8 mouse cellular contexts compared by ENCODE assay signal in the genomic region with DNA sequence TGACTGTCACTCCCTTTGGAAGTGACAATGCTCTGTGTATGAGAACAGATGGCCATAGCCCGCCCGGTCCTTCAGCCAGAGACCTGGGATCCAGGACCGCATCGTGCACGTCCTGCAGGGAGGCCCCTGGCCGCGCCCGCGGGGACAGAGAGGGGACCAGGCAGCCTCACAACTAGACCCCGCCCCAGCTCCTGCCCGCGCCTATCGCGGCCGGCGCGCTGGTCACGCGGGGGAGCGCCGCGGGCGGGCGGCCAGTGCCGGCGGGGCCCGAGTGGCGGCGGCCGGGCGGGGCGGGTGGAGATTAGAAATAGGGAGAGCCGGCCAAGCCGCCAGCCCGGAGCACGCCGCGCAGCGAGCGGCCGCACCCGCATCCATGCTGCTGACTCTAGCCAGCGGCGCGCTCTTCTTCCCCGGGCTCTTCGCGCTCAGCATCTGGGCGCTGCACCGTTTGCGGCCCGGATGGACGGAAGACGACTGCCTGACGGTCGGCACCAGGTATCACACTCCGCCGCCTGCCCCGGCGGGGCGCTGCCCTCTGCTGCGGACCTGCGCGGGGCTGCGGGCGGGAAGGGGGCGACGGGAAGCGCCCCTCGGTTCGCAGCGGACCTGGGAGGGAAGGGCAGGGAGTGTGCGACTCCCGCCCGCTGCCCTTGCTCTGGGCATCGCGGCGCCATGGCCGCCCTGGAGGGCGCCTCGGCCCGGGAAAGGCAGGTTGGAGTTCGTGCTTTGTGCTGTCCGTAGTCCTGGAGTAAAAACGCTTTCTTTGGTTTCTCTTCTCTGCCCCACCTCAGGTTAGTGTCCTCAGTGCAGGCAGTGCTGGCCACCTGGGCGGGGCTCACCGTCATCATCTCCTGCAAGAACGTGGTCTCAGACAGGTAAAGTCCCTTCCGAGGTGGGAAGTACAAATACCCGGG. TPM values are rescaled to one million over a fixed set of nuclear protein-coding genes. Genes with fewer than 3 reads are reported as not detected.
DNase-seq lines count a peak whose midpoint lies in the region; ATAC-seq and TF ChIP-seq lines count a peak whose summit lies in the region.

No protein-coding gene starts in this region.

- H3K79me2 ChIP-seq in myocyte (ENCODE audit: control insufficient read depth, insufficient read depth), result no peaks in the 10 kb centered on the region

- DNase-seq in CD4-positive helper T cell, adult 2 months (ENCODE audit: low read depth, low spot score), result peak; percentile 58
- DNase-seq in forebrain, embryonic 10.5 days (ENCODE audit: extremely low spot score, low spot score), result peak; percentile 79
- DNase-seq in kidney, postnatal 10 days, result peak; percentile 92
- DNase-seq in spleen, postnatal 36 days (ENCODE audit: low spot score in 2 of 2), result peak; percentile 69 to 73

- ATAC-seq in heart, embryonic 14.5 days (ENCODE audit: insufficient number of reproducible peaks, insufficient read depth, low FRiP score, low read depth), result peak; percentile 99
- peak; percentile 96 for ATAC-seq in liver, embryonic 12.5 days

- H3K27me3 ChIP-seq in forebrain, embryonic 10.5 days (ENCODE audit: poor library complexity, severe bottlenecking), result peaks cover 22% of the 10 kb centered on the region
- peaks cover 4% of the 10 kb centered on the region; the same call in 1 of the 2 replicates for H3K27me3 ChIP-seq in heart, embryonic 14.5 days (ENCODE audit: control insufficient read depth, insufficient read depth, low read length)
- peaks cover 45% of the 10 kb centered on the region for H3K27me3 ChIP-seq in liver, embryonic 12.5 days (replicated peaks)
- H3K27me3 ChIP-seq in myocyte (ENCODE audit: control insufficient read depth, insufficient read depth, insufficient read length), result no peaks in the 10 kb centered on the region

- peak overlapping the region; percentile 95 for H3K4me2 ChIP-seq in heart, embryonic 14.5 days (ENCODE audit: low read length)
- H3K4me2 ChIP-seq in liver, embryonic 12.5 days, result peak overlapping the region; percentile 97
- peak overlapping the region; percentile 95 for H3K4me2 ChIP-seq in myocyte (ENCODE audit: low read depth)

- H3K9me3 ChIP-seq in forebrain, embryonic 10.5 days, result no peaks in the 10 kb centered on the region
- no peaks in the 10 kb centered on the region for H3K9me3 ChIP-seq in heart, embryonic 14.5 days (ENCODE audit: control insufficient read depth, low read length)
- H3K9me3 ChIP-seq in liver, embryonic 12.5 days (replicated peaks), result no peaks in the 10 kb centered on the region

- peak overlapping the region; percentile 85 for H3K4me3 ChIP-seq in brown adipose tissue, adult 24 weeks (ENCODE audit: insufficient read depth, low read depth, low read length)
- H3K4me3 ChIP-seq in forebrain, embryonic 10.5 days, result peak overlapping the region; percentile 93
- peak overlapping the region; percentile 79 to 90 for H3K4me3 ChIP-seq in heart, embryonic 14.5 days (ENCODE audit: control insufficient read depth in 1 of 2, insufficient read depth in 1 of 2, low read depth in 1 of 2, low read length in 2 of 2)
- H3K4me3 ChIP-seq in liver, embryonic 12.5 days, result peak overlapping the region; percentile 67
- H3K4me3 ChIP-seq in myocyte, result peak overlapping the region; percentile 32

- WGBS in forebrain, embryonic 10.5 days, result under 1% methylated on average over 85 of the region's 90 CpGs
- WGBS in heart, embryonic 14.5 days, result under 1% methylated on average over 88 of the region's 90 CpGs
- WGBS in liver, embryonic 12.5 days (ENCODE audit: insufficient replicate concordance), result under 1% methylated on average over 89 of the region's 90 CpGs

- no peaks in the 10 kb centered on the region for H3K4me1 ChIP-seq in brown adipose tissue, adult 24 weeks (ENCODE audit: control insufficient read depth, insufficient read depth, insufficient read length, low read length)
- H3K4me1 ChIP-seq in forebrain, embryonic 10.5 days, result peaks cover 29% of the 10 kb centered on the region
- H3K4me1 ChIP-seq in heart, embryonic 14.5 days (ENCODE audit: control insufficient read depth in 2 of 2, insufficient read depth in 2 of 2, low read length in 2 of 2), result peaks cover 3 to 6% of the 10 kb centered on the region in 2 experiments; a peak in 2 of 4 replicates
- H3K4me1 ChIP-seq in liver, embryonic 12.5 days, result peaks cover 22% of the 10 kb centered on the region

- peak overlapping the region; percentile 85 for H3K9ac ChIP-seq in heart, embryonic 14.5 days (ENCODE audit: low read length)
- peak overlapping the region; percentile 78 for H3K9ac ChIP-seq in liver, embryonic 12.5 days

- H3K36me3 ChIP-seq in forebrain, embryonic 10.5 days (replicated peaks), result peaks cover 22% of the 10 kb centered on the region
- peaks cover 29% of the 10 kb centered on the region for H3K36me3 ChIP-seq in heart, embryonic 14.5 days (ENCODE audit: control insufficient read depth, insufficient read depth, low read length)
- H3K36me3 ChIP-seq in liver, embryonic 12.5 days, result peaks cover 4% of the 10 kb centered on the region; the same call in 1 of the 2 replicates
- peaks cover 6% of the 10 kb centered on the region for H3K36me3 ChIP-seq in myocyte (ENCODE audit: control insufficient read depth, insufficient read depth)

- H3ac ChIP-seq in myocyte (ENCODE audit: control insufficient read depth, insufficient read length), result peak overlapping the region; percentile 36

- TF ChIP-seq POLR2A in myocyte (IDR thresholded peaks at IDR 0.05; ENCODE audit: insufficient read length, low read depth), result peak; percentile 90

- H3K27ac ChIP-seq in brown adipose tissue, adult 24 weeks (replicated peaks; ENCODE audit: low read depth, low read length), result 0 out of 2 replicates have a peak overlapping the region, but pooled peaks have one; percentile 19
- peak overlapping the region; percentile 93 for H3K27ac ChIP-seq in forebrain, embryonic 10.5 days
- H3K27ac ChIP-seq in heart, embryonic 14.5 days (replicated peaks in 1 of 2; ENCODE audit: control insufficient read depth in 1 of 2, insufficient read depth in 1 of 2, low read depth in 2 of 2, low read length in 2 of 2), result peak overlapping the region; percentile 43 to 64; a peak in 2 of 4 replicates
- peak overlapping the region; percentile 4; the same call in 1 of the 2 replicates for H3K27ac ChIP-seq in liver, embryonic 12.5 days

TF ChIP-seq in myocyte, 11 proteins besides CTCF, POLR2A, EP300 and RAD21:
- TF ChIP-seq MYOG (IDR thresholded peaks at IDR 0.05; ENCODE audit: control insufficient read depth in 1 of 3, insufficient read depth in 1 of 3, insufficient read length in 2 of 3, low read depth in 2 of 3) (peak in 1 of 3 experiments; percentile 3), USF1 (IDR thresholded peaks at IDR 0.05; ENCODE audit: low read depth) (peak; percentile 58), POLR2AphosphoS2 (IDR thresholded peaks at IDR 0.05; ENCODE audit: insufficient read length, low read depth) (peak; percentile 80), MYOD1 (IDR thresholded peaks at IDR 0.05; ENCODE audit: control insufficient read depth in 1 of 3, insufficient read length in 2 of 3, low read depth in 2 of 3) (no peak)

RNA-seq across cellular contexts. Expression of a gene that starts 15.4 kb away (rescaled TPM):
- polyA plus RNA-seq in brown adipose tissue, adult 24 weeks (2012; ENCODE audit: insufficient read depth, insufficient read length, missing spikeins), result not detected in 2 replicates
- 0.53 TPM in 1 of 2 replicates, not detected in the other for polyA plus RNA-seq in forebrain, embryonic 10.5 days (2016; fragmentation: Nextera tagmentation; extraction: Ambion mirVana)
- polyA plus RNA-seq in heart, embryonic 14.5 days (2014; fragmentation: Nextera tagmentation; extraction: Ambion mirVana), result 1.0 and 2.1 TPM in 2 replicates
- 0.25 and 0.52 TPM in 2 replicates for polyA plus RNA-seq in liver, embryonic 12.5 days (2016; fragmentation: Nextera tagmentation; extraction: Ambion mirVana)
- 0.86 TPM for polyA plus RNA-seq in myocyte (2012; fragmentation: generic; extraction: Trizol)

RNA-seq across cellular contexts. Expression of a gene that starts 15.4 kb away (rescaled TPM):
- polyA plus RNA-seq in brown adipose tissue, adult 24 weeks (2012; ENCODE audit: insufficient read depth, insufficient read length, missing spikeins), result not detected in 2 replicates
- polyA plus RNA-seq in forebrain, embryonic 10.5 days (2016; fragmentation: Nextera tagmentation; extraction: Ambion mirVana), result 65.6 and 68.5 TPM in 2 replicates
- 18.8 and 23.0 TPM in 2 replicates for polyA plus RNA-seq in heart, embryonic 14.5 days (2014; fragmentation: Nextera tagmentation; extraction: Ambion mirVana)
- 32.3 and 33.0 TPM in 2 replicates for polyA plus RNA-seq in liver, embryonic 12.5 days (2016; fragmentation: Nextera tagmentation; extraction: Ambion mirVana)
- polyA plus RNA-seq in myocyte (2012; fragmentation: generic; extraction: Trizol), result 10.7 TPM

RNA-seq across cellular contexts. Expression of a gene that starts 22.5 kb away (rescaled TPM):
- 4.3 and 4.4 TPM in 2 replicates for polyA plus RNA-seq in brown adipose tissue, adult 24 weeks (2012; ENCODE audit: insufficient read depth, insufficient read length, missing spikeins)
- polyA plus RNA-seq in forebrain, embryonic 10.5 days (2016; fragmentation: Nextera tagmentation; extraction: Ambion mirVana), result 30.9 and 32.3 TPM in 2 replicates
- polyA plus RNA-seq in heart, embryonic 14.5 days (2014; fragmentation: Nextera tagmentation; extraction: Ambion mirVana), result 22.4 and 23.1 TPM in 2 replicates
- polyA plus RNA-seq in liver, embryonic 12.5 days (2016; fragmentation: Nextera tagmentation; extraction: Ambion mirVana), result 7.7 and 8.4 TPM in 2 replicates
- polyA plus RNA-seq in myocyte (2012; fragmentation: generic; extraction: Trizol), result 10.0 TPM

RNA-seq across cellular contexts. Expression of a gene that starts 22.6 kb away (rescaled TPM):
- 21.9 and 22.2 TPM in 2 replicates for polyA plus RNA-seq in brown adipose tissue, adult 24 weeks (2012; ENCODE audit: insufficient read depth, insufficient read length, missing spikeins)
- polyA plus RNA-seq in forebrain, embryonic 10.5 days (2016; fragmentation: Nextera tagmentation; extraction: Ambion mirVana), result 37.0 and 38.6 TPM in 2 replicates
- polyA plus RNA-seq in heart, embryonic 14.5 days (2014; fragmentation: Nextera tagmentation; extraction: Ambion mirVana), result 31.5 and 32.5 TPM in 2 replicates
- polyA plus RNA-seq in liver, embryonic 12.5 days (2016; fragmentation: Nextera tagmentation; extraction: Ambion mirVana), result 21.2 and 22.9 TPM in 2 replicates
- polyA plus RNA-seq in myocyte (2012; fragmentation: generic; extraction: Trizol), result 41.2 TPM

RNA-seq across cellular contexts. Expression of a gene that starts 41.5 kb away (rescaled TPM):
- polyA plus RNA-seq in brown adipose tissue, adult 24 weeks (2012; ENCODE audit: insufficient read depth, insufficient read length, missing spikeins), result 18.2 and 26.8 TPM in 2 replicates
- 26.3 and 28.1 TPM in 2 replicates for polyA plus RNA-seq in forebrain, embryonic 10.5 days (2016; fragmentation: Nextera tagmentation; extraction: Ambion mirVana)
- 21.8 and 23.2 TPM in 2 replicates for polyA plus RNA-seq in heart, embryonic 14.5 days (2014; fragmentation: Nextera tagmentation; extraction: Ambion mirVana)
- 23.5 and 25.1 TPM in 2 replicates for polyA plus RNA-seq in liver, embryonic 12.5 days (2016; fragmentation: Nextera tagmentation; extraction: Ambion mirVana)
- polyA plus RNA-seq in myocyte (2012; fragmentation: generic; extraction: Trizol), result 17.8 TPM

Comparison
In these comparisons a context has a peak if more than half of its experiments do, and no peak if none do; other contexts are left out.
1. Peak in every context shown above with its lines: DNase-seq, ATAC-seq, H3K4me3 ChIP-seq and H3K27ac ChIP-seq.
2. H3K27ac ChIP-seq: peak in every context shown above with its lines; median percentile 93 in forebrain, embryonic 10.5 days; 54 in heart, embryonic 14.5 days; 19 in brown adipose tissue, adult 24 weeks; 4 in liver, embryonic 12.5 days.
3. H3K4me3 ChIP-seq: peak in every context shown above with its lines; median percentile 93 in forebrain, embryonic 10.5 days; 85 in brown adipose tissue, adult 24 weeks; 84 in heart, embryonic 14.5 days; 67 in liver, embryonic 12.5 days; 32 in myocyte.
4. RNA of a gene that starts 15.4 kb away (polyA plus RNA-seq): 65.6 to 68.5 TPM in forebrain, embryonic 10.5 days, 32.3 to 33.0 TPM in liver, embryonic 12.5 days, 18.8 to 23.0 TPM in heart, embryonic 14.5 days and 10.7 TPM in myocyte (single experiment); not detected in brown adipose tissue, adult 24 weeks; every median in the first group is over 10 times any median in the second.